Mouse (Mus musculus) hindbrain, embryonic 12.5 days (tissue): ENCODE data around the gene Cry1. TPM values are rescaled to one million over a fixed set of nuclear protein-coding genes. Genes with fewer than 3 reads are reported as not detected.
A peak's percentile ranks its signal among the peaks of the same experiment; 100 is the strongest.

Experiments used
- ATAC-seq: fragments of 200-750 bp; cut with Nextera tagmentation; 2 replicates; pipeline ENCODE4 v1.8.0; 2017; ENCODE audit warnings: moderate TSS enrichment; ENCODE audit not compliant: low FRiP score
- H3K27ac ChIP-seq: fragments of 300-500 bp; sonication (generic); 2 replicates; pipeline ENCODE4 v1.5.1; 2016; ENCODE audit warnings: mild to moderate bottlenecking
- H3K27me3 ChIP-seq: fragments of 300-500 bp; sonication (generic); 2 replicates; pipeline ENCODE4 v1.6.1; 2016; ENCODE audit warnings: mild to moderate bottlenecking
- H3K36me3 ChIP-seq: fragments of 300-500 bp; sonication (generic); 2 replicates; pipeline ENCODE4 v1.6.1; 2016; ENCODE audit warnings: mild to moderate bottlenecking
- H3K4me1 ChIP-seq: fragments of 300-500 bp; sonication (generic); 2 replicates; pipeline ENCODE4 v1.6.1; 2016
- H3K4me2 ChIP-seq: fragments of 300-500 bp; sonication (generic); replicated peaks from 2 replicates; pipeline ENCODE4 v1.6.1; 2016; ENCODE audit warnings: mild to moderate bottlenecking
- H3K4me3 ChIP-seq: fragments of 300-500 bp; sonication (generic); 2 replicates; pipeline ENCODE4 v1.5.1; 2016; ENCODE audit warnings: mild to moderate bottlenecking
- H3K9ac ChIP-seq: fragments of 300-500 bp; sonication (generic); 2 replicates; pipeline ENCODE4 v1.6.1; 2016; ENCODE audit warnings: mild to moderate bottlenecking, moderate library complexity
- H3K9me3 ChIP-seq: fragments of 300-500 bp; sonication (generic); replicated peaks from 2 replicates; pipeline ENCODE4 v1.6.1; 2016; ENCODE audit warnings: mild to moderate bottlenecking
- WGBS: fragments of 180-500 bp; shearing (Covaris S2); methylation state at CpG from one replicate; pipeline ENCODE4 v1.1.7; 2016; 5-methylcytosine and 5-hydroxymethylcytosine counted together
- polyA plus RNA-seq: library from polyadenylated mRNA; unstranded; fragments of >200 nt; fragmentation: Nextera tagmentation; extraction: Ambion mirVana; gene quantifications from 2 replicates; pipeline ENCODE4 v1.2.1, GENCODE M21; 2016

Cry1 gene
- polyA plus RNA-seq, 1 experiment from 2014 or later: 37.8 TPM

GRCm38 (mm10) chr10:85101841-85102240 is 83.0 kb downstream of the Cry1 start:
- H3K27me3 ChIP-seq: no peaks in the 10 kb centered on the region
- H3K36me3 ChIP-seq: no peaks in the 10 kb centered on the region
- peak overlapping the region; percentile 87 for H3K27ac ChIP-seq
- H3K4me1 ChIP-seq: peaks cover 11% of the 10 kb centered on the region; the same call in 1 of the 2 replicates
- peak overlapping the region; percentile 94 for H3K4me3 ChIP-seq
- peak; percentile 38 for ATAC-seq
- peak overlapping the region; percentile 93 for H3K9ac ChIP-seq
- H3K9me3 ChIP-seq: no peaks in the 10 kb centered on the region
- peak overlapping the region; percentile 94 for H3K4me2 ChIP-seq
- WGBS: under 1% methylated on average over 10 of the region's 10 CpGs

Other genes starting within 250 kb of the Cry1 start
- gene Fhl4, start 82.6 kb downstream of the Cry1 start, polyA plus RNA-seq: 1.2 and 1.9 TPM in 2 replicates
- 75.0 and 87.3 TPM in 2 replicates for gene Tmem263, start 82.4 kb downstream of the Cry1 start, polyA plus RNA-seq
- 30.8 and 34.6 TPM in 2 replicates for gene Mterf2, start 57.0 kb downstream of the Cry1 start, polyA plus RNA-seq
- 11.2 and 13.9 TPM in 2 replicates for gene Btbd11, start 201.8 kb upstream of the Cry1 start, polyA plus RNA-seq